Mouse (Mus musculus) midbrain, embryonic 16.5 days (tissue): ENCODE results near the gene Tac2. TPM values are rescaled to one million over a fixed set of nuclear protein-coding genes. Genes with fewer than 3 reads are reported as not detected.

Source experiments
- ATAC-seq: fragments of 200-750 bp; cut with Nextera tagmentation; 2 replicates; pipeline ENCODE4 v1.8.0; 2017; ENCODE audit warnings: moderate TSS enrichment
- H3K27ac ChIP-seq: fragments of 300-500 bp; sonication (generic); 2 replicates; pipeline ENCODE4 v1.5.1; 2014; ENCODE audit warnings: mild to moderate bottlenecking, low read length, mixed read lengths
- H3K27me3 ChIP-seq: fragments of 300-500 bp; sonication (generic); 2 replicates; pipeline ENCODE4 v1.6.1; 2014; ENCODE audit warnings: low read depth, low read length, mixed read lengths; ENCODE audit not compliant: control insufficient read depth, insufficient read depth
- H3K36me3 ChIP-seq: fragments of 300-500 bp; sonication (generic); 2 replicates; pipeline ENCODE4 v1.6.1; 2014; ENCODE audit warnings: mild to moderate bottlenecking, low read length, moderate library complexity, mixed read lengths; ENCODE audit not compliant: control insufficient read depth, insufficient read depth
- H3K4me1 ChIP-seq: fragments of 300-500 bp; sonication (generic); 2 replicates; pipeline ENCODE4 v1.6.1; 2014; ENCODE audit warnings: mild to moderate bottlenecking, low read length, mixed read lengths; ENCODE audit not compliant: control insufficient read depth, insufficient read depth
- H3K4me2 ChIP-seq: fragments of 300-500 bp; sonication (generic); 2 replicates; pipeline ENCODE4 v1.6.1; 2014; ENCODE audit warnings: mild to moderate bottlenecking, low read length, mixed read lengths
- H3K4me3 ChIP-seq: fragments of 300-500 bp; sonication (generic); 2 replicates; pipeline ENCODE4 v1.5.1; 2014; ENCODE audit warnings: low read depth, mild to moderate bottlenecking, low read length, moderate library complexity, mixed read lengths
- H3K9ac ChIP-seq: fragments of 300-500 bp; sonication (generic); 2 replicates; pipeline ENCODE4 v1.6.1; 2014; ENCODE audit warnings: low read depth, low read length, mixed read lengths
- H3K9me3 ChIP-seq: fragments of 300-500 bp; sonication (generic); replicated peaks from 2 replicates; pipeline ENCODE4 v1.6.1; 2014; ENCODE audit warnings: mild to moderate bottlenecking, low read length, mixed read lengths; ENCODE audit not compliant: control insufficient read depth, poor library complexity, severe bottlenecking
- WGBS: fragments of 180-500 bp; shearing (Covaris S2); extraction: QIAGEN DNeasy Blood & Tissue Kit; methylation state at CpG from one replicate; pipeline ENCODE4 v1.1.7; 2014; 5-methylcytosine and 5-hydroxymethylcytosine counted together
- polyA plus RNA-seq: library from polyadenylated mRNA; unstranded; fragments of >200 nt; fragmentation: Nextera tagmentation; extraction: Ambion mirVana; gene quantifications from 2 replicates; pipeline ENCODE4 v1.2.1, GENCODE M21; 2015

The Tac2 gene
- polyA plus RNA-seq, result 0.34 and 1.2 TPM in 2 replicates

DNA sequence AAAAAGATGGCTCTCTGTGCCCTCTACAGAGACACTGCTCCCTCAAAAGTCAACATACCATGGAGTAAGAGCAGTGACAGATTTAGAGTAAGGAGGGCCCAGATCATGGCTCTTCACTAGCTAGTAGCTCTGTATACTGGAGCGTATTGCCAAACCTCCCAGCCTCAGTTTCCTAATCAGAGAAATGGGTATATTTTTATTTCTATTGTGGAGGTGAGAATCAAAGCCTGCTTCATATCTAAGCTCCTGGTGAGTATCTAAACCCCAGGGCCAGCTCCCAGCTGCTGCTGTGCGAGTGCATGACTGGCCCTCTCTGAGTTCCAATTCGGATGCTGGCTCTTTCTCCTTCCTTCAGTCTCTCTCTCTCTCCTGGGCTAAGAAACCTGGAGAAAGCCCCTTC, at the start of gene Tac2:
TSS of gene Tac2 (plus strand) at position 301 of the 400 bp plus-strand sequence.
- no peak within 1 kb of the TSS for H3K9ac ChIP-seq
- peaks cover 16% of the 10 kb centered on the region for H3K4me1 ChIP-seq
- H3K9me3 ChIP-seq, result no peaks in the 10 kb centered on the region
- WGBS, result 84% methylated on average over 3 of the region's 3 CpGs
- H3K27me3 ChIP-seq, result no peaks in the 10 kb centered on the region
- H3K27ac ChIP-seq, result no peak within 1 kb of the TSS
- ATAC-seq, result no peak
- H3K4me2 ChIP-seq, result no peak within 1 kb of the TSS
- H3K36me3 ChIP-seq, result no peaks in the 10 kb centered on the region
- H3K4me3 ChIP-seq, result no peak within 1 kb of the TSS

DNA sequence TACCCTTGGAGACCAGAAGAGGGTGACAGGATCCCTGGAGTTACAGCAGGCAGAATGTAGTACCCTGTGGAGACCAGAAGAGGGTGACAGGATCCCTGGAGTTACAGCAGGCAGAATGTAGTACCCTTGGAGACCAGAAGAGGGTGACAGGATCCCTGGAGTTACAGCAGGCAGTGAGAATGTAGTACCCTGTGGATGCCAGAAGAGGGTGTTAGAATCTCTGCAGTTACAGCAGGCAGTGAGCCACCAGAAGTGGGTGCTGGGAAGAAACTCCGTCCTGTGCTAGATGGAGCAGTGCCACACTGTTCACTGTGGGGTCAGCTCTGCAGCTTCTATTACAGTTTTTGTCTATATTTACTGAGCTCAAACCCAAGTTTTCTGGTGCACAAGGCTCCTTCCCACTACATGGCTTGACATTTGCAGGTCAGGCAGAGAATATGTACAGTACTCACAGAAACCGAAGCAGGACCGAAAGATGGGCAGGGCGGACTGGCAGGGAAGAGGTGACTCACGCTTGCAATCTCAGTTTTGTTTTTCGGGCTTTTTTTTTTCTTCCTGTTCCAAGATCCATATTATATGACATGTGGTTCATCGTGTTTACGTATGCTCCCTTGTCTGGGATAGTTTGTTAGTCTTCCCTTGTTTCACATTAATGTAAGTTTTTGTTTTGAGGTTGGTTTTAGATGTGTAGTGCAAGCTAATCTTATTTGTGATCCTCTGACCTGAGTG, 49.3 kb upstream of the Tac2 start:
- H3K9me3 ChIP-seq, result no peaks in the 10 kb centered on the region
- no peak overlapping the region for H3K4me2 ChIP-seq
- peaks cover 12% of the 10 kb centered on the region for H3K4me1 ChIP-seq
- H3K27ac ChIP-seq, result peak overlapping the region; percentile 22; the same call in 1 of the 2 replicates
- H3K27me3 ChIP-seq, result no peaks in the 10 kb centered on the region
- no peaks in the 10 kb centered on the region for H3K36me3 ChIP-seq
- 85% methylated on average over 8 of the region's 8 CpGs for WGBS
- H3K4me3 ChIP-seq, result no peak overlapping the region
- ATAC-seq, result no peak
- H3K9ac ChIP-seq, result no peak overlapping the region

DNA sequence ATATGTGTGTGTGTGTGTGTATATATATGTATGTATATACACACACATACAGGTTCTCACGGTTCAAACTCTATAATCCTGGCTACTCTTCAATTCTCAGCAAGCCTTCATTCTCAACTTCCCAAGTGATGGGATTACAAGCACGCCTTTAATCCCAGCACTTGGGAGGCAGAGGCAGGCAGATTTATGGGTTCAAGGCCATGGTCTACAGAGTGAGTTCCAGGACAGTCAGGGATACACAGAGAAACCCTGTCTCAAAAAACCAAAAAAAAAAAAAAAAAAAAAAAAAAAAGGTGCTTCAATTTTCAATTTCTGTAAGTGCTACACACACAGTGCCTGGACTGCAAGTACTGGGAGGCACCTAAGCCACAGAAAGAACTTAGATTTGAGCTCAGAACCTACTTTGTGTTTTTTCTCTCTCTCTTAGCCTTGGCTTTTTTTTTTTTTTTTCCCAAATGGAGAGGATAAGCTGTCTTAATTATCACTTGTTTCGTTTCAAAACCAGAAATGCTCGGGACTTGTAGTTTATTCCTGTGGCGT, 48.3 kb upstream of the Tac2 start:
- 49% methylated on average over 5 of the region's 5 CpGs for WGBS
- no peaks in the 10 kb centered on the region for H3K27me3 ChIP-seq
- H3K4me2 ChIP-seq, result peak overlapping the region; percentile 60
- H3K36me3 ChIP-seq, result no peaks in the 10 kb centered on the region
- H3K27ac ChIP-seq, result peak overlapping the region; percentile 53; the same call in 1 of the 2 replicates
- peak overlapping the region; percentile 56; the same call in 1 of the 2 replicates for H3K9ac ChIP-seq
- peaks cover 12% of the 10 kb centered on the region for H3K4me1 ChIP-seq
- peak overlapping the region; percentile 84 for H3K4me3 ChIP-seq
- ATAC-seq, result no peak
- H3K9me3 ChIP-seq, result no peaks in the 10 kb centered on the region

DNA sequence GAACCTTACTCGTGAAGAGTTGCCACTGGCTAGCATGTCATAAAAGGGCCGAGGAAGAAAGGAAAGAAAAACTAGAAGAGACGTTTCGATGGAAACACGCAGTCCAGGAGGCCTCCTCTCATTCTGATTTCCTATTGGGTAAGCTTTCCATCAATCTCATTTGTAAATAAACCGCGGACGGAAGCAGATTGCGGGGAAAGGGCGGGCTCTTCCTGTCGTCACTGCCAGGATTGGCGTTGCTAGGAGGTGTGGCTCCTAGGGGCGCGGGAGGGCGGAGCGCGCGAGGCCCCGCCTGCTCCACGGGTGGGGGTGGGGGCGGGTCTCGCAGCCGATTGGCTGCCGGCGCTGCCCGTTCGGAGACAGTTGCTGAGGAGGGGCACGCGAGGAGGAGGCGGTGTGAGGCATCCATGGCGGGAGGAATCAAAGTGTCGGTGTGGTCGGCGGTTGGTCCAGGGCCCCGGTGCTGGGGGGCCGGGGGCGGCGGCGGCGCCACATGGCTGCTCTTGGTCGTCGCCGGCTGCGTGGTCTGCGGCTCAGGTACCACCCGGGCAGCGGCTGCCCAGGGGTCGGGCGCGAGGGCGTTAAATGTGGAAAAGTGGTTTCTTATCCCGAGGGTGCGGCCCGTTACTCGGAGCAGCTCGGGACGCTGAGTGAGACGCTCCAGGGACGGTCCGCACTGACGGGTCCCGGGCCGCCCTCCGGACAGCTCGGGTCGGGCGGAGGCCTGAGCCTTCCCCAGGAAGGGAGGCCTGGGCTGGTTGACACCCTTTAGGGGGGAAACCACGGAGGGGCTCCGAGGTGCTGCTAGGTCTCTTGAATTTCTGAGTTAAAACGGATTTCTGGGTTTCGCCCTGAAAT, 47.4 kb upstream of the Tac2 start:
- Histone ChIP-seq H3K27me3 (no peaks in the 10 kb centered on the region), H3K9me3 (no peaks in the 10 kb centered on the region), H3K4me1 (peaks cover 12% of the 10 kb centered on the region), H3K4me2 (peak overlapping the region; percentile 99), H3K27ac (peak overlapping the region; percentile 53), H3K4me3 (peak overlapping the region; percentile 84), H3K36me3 (no peaks in the 10 kb centered on the region), H3K9ac (peak overlapping the region; percentile 79)
- peak; percentile 97 for ATAC-seq
- under 1% methylated on average over 70 of the region's 71 CpGs for WGBS

DNA sequence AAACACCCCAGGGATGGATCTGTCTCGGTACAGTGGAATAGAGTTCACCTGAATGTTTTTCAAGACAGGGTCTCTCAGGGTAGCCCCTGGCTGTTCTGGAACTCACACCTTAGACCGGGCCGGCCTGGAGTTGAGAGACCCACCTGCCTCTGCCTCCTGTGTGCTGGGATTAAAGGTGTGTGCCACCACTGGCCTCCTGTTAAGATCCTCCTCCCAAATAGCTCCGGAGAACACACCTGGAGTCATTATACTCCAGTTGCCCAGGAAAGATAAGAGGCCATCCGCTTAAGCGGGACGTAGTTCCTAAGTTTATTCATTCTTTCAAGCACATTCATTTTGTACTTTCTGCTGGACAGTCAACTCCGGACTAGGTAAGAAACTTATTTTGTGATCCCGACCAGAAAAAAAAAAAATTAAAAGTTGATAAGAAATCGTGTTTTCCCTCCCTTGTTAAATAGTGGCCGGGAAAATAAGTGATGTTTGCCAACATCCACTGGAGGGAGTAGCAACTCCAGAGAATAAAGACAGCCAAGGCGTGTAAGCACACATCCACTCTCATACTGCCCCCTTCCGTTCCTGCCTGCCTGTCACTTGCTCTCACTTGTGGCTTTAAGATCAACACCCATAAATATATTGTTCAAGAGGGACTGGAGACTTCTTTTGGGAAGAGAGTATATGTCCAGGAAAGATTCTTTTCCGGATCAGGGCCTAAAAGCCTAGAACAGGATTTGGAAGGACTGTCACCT, 46.5 kb upstream of the Tac2 start:
- peak; percentile 18; the same call in 1 of the 2 replicates for ATAC-seq
- no peaks in the 10 kb centered on the region for H3K36me3 ChIP-seq
- 13% methylated on average over 14 of the region's 14 CpGs for WGBS

DNA sequence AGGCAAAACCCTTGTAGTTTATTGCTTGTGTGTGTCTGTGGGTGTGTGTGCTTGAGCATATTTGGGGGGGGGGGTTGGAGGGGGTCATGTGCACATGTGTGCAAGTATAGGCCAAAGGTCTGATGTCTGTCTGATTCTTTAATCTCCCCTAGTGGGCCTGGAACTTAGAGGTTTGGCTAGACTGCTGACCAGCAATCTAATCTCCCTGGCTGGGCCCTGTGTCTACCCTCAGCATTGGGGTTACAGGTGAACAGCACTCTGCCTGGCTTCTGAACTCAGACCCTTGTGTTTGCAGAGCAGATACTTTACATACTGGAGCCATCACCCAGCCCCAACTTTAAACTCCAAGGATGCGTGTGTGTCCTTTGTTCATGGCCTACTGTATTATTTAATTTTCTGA, 45.1 kb upstream of the Tac2 start:
- no peaks in the 10 kb centered on the region for H3K27me3 ChIP-seq
- H3K36me3 ChIP-seq, result no peaks in the 10 kb centered on the region
- H3K9ac ChIP-seq, result no peak overlapping the region
- no peak overlapping the region for H3K27ac ChIP-seq
- no peak for ATAC-seq
- no peak overlapping the region for H3K4me2 ChIP-seq
- no peaks in the 10 kb centered on the region for H3K9me3 ChIP-seq
- H3K4me3 ChIP-seq, result no peak overlapping the region
- WGBS, result 90% methylated on average over 1 of the region's 1 CpGs
- peaks cover 12% of the 10 kb centered on the region for H3K4me1 ChIP-seq

More for the DNA sequence above, 46.5 kb upstream of the Tac2 start:
- no peaks in the 10 kb centered on the region for H3K27me3 ChIP-seq
- peak overlapping the region; percentile 79 for H3K9ac ChIP-seq
- no peak overlapping the region for H3K27ac ChIP-seq
- no peaks in the 10 kb centered on the region for H3K9me3 ChIP-seq
- peak overlapping the region; percentile 99 for H3K4me2 ChIP-seq
- H3K4me1 ChIP-seq, result peaks cover 12% of the 10 kb centered on the region
- H3K4me3 ChIP-seq, result peak overlapping the region; percentile 84

DNA sequence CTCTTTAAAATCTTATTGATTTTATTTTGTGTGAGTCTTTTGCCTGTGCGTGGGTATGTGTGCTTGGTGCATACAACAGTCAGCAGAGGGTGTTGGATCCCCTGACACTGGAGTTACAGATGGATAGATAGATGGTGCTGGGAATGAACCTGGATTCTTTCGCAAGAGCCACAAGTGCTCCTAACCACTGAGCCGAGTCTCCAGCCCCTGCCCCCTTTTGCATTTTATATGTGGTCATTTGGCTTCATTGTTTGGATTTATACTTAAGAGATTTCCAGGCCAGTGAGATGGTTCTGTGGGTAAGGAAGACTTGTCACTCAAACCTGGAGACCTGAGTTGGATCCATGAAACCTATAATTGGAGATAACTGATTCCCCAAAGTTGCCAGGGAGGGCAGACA, 44.4 kb upstream of the Tac2 start:
- no peak for ATAC-seq
- Histone ChIP-seq H3K27ac (no peak overlapping the region), H3K36me3 (no peaks in the 10 kb centered on the region), H3K4me3 (no peak overlapping the region), H3K9ac (no peak overlapping the region), H3K27me3 (no peaks in the 10 kb centered on the region), H3K4me2 (no peak overlapping the region), H3K9me3 (no peaks in the 10 kb centered on the region), H3K4me1 (peaks cover 12% of the 10 kb centered on the region)
- 92% methylated on average over 3 of the region's 3 CpGs for WGBS

DNA sequence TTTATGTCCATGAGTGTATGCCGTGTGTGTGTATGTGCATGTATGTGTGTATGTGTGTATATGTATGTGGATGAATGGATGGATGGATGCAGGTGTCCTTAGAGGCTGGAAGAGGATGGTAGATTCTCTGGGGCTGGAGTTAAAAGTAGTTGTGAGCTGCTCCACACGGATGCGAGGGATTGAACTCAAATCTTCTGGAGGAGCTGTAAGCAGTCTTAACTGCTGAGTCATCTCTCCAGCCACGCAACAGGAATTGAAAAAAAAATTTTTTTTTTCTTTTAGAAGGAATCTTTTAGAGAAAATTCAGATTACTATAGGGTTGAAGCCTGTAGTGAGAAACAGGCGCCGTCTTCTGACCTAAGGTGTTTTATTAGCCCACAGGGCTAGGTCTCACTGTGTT, 41.4 kb upstream of the Tac2 start:
- 92% methylated on average over 6 of the region's 6 CpGs for WGBS
- no peak overlapping the region for H3K9ac ChIP-seq
- no peaks in the 10 kb centered on the region for H3K9me3 ChIP-seq
- no peaks in the 10 kb centered on the region for H3K27me3 ChIP-seq
- H3K27ac ChIP-seq, result no peak overlapping the region
- H3K36me3 ChIP-seq, result no peaks in the 10 kb centered on the region
- ATAC-seq, result no peak
- no peak overlapping the region for H3K4me2 ChIP-seq
- H3K4me1 ChIP-seq, result 0 out of 2 replicates have a peak, but pooled peaks cover 2% of the 10 kb centered on the region
- no peak overlapping the region for H3K4me3 ChIP-seq
